Mouse (Mus musculus) gastrocnemius, postnatal 4 days (tissue): ENCODE results near the gene Dlx5. TPM values are rescaled to one million over a fixed set of nuclear protein-coding genes. Genes with fewer than 3 reads are reported as not detected.

Experiments used
- DNase-seq, 2 experiments: peaks; one replicate each; pipeline ENCODE4 v3.0.0; 2021 to 2022; ENCODE audit warnings: low spot score in 2 of 2, mixed read lengths in 2 of 2
- total RNA-seq, 2 experiments: library from RNA; stranded (reverse); gene quantifications; 2 replicates each; pipeline ENCODE4 v1.2.3; 2021

Gene Dlx5
- total RNA-seq, 2 experiments from 2014 or later = 0.20 TPM; not detected in 1

- DNase-seq = no peak
Observed at GRCm38 (mm10) chr6:6876731-6877130, 5.2 kb downstream of the Dlx5 start.

DNA sequence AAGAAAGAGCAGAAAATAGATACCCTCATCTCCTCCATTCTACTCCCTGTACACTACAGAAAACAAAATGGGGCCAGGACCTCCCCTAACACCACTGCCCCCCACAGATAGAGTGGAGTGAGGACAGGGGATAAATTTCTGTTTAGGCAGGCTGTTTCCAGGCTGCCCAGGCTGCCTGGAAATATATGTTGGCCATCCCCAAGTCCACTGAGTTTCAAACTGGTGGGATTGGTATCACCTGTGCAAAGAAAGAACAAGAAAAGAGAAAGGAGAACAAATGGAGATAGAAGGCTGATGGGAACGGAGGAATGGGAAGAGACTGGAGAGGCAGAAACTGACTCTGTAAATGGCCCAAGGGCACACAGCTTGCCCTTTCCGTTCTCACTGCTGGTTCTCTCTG lies 5.7 kb downstream of the Dlx5 start:
- DNase-seq = no peak

DNA sequence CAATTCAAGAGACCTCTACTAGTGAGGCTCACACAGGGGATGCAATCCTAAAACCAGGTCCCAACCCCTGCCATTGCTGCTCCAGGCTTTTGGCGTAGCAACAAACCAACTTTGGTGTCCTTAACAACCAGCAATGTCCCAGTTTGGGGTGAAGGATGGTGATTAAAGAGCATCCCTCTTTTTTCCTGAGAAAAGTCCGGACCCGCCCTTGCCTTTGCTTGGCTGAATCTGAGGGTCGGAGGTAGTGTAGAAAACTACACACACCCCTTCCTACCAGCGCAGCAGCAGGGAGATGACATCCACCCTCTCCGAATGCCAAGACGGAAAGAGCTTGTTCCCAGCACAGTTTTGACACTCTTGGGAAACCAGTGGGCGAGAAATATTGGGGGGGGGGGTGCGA lies 6.2 kb downstream of the Dlx5 start:
- DNase-seq = no peak

- no peak for DNase-seq
Observed at GRCm38 (mm10) chr6:6875136-6875535, 6.7 kb downstream of the Dlx5 start.

GRCm38 (mm10) chr6:6874073-6874771 lies 7.7 kb downstream of the Dlx5 start:
- no peak for DNase-seq

DNA sequence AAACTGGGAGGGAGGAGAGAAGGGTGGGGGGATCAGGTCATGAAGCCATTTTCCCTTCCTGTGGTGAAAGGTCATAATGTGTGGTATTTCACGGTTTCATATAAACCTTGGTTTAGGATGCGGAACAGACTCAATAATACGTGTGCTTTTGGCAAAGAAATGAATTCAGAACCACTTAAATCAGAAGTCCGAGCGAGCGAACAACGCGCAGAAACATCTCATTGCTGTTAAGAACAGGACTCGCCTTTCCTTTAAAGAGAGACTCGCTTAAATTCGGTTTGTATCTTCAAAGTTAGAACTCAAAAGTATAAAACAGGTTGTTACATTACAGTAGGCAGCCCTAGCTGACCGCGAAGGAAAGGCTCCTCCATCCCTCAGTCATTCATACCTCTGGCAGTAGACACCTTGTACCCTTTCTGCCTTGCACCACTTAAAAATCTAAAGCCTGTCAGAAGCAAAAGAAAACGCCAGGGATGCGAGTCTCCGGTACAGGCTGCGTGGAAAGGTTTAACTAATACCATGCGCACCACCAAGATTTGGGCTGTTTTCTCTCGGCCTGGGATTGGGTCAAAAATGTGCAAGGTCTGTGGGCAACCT lies 8.3 kb downstream of the Dlx5 start:
- no peak for DNase-seq

- no peak for DNase-seq
Observed at GRCm38 (mm10) chr6:6872873-6873272, 9.0 kb downstream of the Dlx5 start.

GRCm38 (mm10) chr6:6871692-6872091 lies 10.2 kb downstream of the Dlx5 start:
- DNase-seq = no peak

GRCm38 (mm10) chr6:6870876-6871420 lies 10.9 kb downstream of the Dlx5 start:
- no peak for DNase-seq

DNA sequence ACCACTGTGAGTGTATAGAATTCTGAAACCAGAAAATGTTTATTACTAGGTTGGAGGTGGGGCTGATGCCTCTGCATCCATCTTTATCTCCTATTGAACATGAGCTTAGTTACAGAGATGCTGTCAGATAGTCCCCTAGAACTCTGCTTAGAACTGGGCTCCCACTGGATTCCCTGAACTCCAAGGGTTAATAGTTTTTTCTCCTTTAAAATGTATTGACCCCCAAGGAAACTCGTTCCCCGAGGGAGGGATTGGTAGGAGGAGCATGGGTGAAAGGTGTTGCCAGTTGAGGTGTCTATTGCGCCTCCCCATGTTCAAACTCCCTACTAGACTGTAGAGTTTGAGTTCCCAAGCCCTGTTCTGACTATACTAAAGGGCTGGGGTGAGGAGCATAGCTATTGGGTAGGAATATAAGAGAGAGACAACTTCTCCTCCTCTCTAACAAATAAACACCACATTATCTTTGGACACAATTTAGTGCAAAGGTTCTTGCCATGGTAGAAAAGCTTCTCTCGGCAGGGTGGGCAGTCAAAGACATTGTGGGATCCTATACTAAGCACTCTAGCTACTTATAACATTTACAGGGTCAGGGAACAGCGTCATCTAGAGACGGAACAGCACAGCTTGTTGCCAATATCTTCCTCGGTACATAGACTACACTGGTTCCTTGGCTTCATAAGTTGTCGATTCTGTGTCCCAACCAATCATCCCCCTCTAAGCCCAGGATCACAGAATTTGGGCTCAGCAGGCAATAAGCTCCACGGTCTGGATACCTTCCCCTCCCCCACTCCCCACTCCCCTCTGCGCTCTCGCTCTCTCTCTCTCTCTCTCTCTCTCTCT lies 11.7 kb downstream of the Dlx5 start:
- no peak for DNase-seq

GRCm38 (mm10) chr6:6869041-6869685 lies 12.7 kb downstream of the Dlx5 start:
- DNase-seq = no peak

DNA sequence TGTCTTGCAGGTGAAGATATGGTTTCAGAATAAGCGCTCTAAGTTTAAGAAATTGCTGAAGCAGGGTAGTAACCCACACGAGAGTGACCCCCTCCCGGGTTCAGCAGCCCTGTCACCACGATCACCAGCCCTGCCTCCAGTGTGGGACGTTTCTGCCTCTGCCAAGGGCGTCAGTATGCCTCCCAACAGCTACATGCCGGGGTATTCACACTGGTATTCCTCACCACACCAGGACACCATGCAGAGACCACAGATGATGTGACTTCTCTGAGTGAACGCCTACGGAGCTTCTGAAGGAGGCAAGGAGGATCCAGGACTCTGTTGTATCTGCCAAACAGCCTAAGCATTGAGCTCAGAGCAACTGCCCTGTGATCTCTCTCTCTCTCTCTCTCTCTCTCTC lies 14.9 kb downstream of the Dlx5 start:
- no peak for DNase-seq

DNA sequence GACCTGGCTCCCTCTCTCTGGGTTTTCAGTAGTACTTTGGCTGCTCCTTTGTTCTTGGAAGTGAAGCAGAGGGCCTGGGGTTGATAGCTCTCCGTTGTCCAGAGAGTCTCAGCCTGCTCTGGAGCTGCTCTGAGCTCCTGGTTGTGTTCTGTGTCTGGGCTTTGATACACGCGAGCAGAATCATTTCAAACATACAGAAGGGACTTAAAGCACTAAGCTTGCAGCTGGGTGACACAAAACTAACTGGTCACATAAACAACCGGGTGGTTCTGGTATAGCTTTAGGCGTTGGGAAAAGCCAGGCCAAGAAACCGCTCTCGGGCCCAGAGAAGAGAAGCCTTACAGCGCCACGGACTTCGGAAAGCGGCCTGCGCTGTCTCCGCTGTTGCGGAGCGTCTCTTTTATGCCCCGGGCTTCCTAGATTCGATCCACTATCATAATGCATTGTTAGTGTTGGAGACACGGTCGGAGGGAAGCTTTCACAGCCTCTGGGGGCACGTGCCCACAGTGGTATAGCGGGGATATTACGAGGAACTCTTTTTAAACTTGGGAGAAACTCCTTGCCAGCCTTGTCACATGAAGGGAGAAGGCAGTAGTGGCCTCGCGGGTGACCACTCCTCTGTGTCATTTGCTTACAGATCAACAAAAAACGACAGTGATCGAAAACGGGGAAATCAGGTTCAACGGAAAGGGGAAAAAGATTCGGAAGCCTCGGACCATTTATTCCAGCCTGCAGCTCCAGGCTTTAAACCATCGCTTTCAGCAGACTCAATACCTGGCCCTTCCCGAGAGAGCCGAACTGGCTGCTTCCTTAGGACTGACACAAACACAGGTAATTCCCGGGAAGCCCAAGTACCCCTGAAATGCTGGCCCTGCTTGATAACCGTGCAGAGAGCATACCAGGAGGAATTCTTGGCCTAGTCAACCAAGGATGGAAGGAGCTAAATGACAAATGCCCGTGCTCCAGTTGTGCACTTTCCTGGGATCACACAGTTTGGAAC lies 17.1 kb downstream of the Dlx5 start:
- DNase-seq = no peak

DNA sequence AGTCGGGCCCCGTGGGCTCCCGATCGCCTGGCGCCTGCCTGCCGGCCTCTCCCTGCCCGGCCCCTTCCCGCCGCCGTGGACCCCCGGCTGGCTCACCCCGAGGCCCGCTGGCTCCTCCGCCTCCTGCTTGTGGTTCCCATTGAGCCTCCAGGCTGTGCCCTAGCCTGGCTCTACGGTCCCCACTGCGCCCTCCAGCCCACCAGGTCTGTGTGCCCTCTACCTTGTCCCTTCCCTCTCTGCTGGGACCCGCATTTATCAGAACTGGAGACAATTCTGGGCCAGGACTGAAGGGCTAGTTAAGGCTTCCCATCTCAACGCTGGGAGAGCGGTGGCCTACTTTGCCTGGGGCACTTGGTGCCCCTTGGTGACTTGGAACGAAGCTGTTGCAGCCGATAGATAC lies 17.9 kb downstream of the Dlx5 start:
- no peak for DNase-seq

GRCm38 (mm10) chr6:6863160-6863870 lies 18.6 kb downstream of the Dlx5 start, which contains the start of gene Dlx6:
TSS of gene Dlx6 (plus strand) at chr6:6863334.
- DNase-seq = no peak

DNA sequence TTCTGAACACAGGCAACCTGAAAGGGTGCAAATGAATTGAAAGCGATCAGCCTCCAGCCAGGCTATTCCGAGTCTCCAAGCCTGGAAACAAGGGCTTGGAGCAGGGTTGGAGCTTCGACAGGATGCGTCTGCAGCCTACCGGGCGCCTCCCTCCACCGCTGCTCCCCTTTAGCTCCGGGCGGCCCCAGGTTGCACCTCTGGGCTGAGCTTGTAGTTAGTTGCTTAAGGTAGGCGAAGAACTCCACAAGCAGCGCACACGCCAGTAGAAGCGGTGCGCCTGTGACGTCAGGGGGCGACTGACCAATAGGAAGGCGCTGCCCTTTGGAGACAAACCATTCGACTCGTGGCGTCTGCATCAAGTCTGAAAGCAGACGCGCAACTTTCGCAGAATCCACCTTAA lies 19.3 kb downstream of the Dlx5 start:
- no peak for DNase-seq

GRCm38 (mm10) chr6:6861798-6862428 lies 20.0 kb downstream of the Dlx5 start:
- DNase-seq = no peak

- no peak for DNase-seq
Observed at GRCm38 (mm10) chr6:6861086-6861797, 20.6 kb downstream of the Dlx5 start.
